Mouse (Mus musculus) limb, embryonic 11.5 days (tissue): ENCODE data around the gene Mapkapk3. TPM values are rescaled to one million over a fixed set of nuclear protein-coding genes. Genes with fewer than 3 reads are reported as not detected.

Source experiments
- ATAC-seq: fragments of 200-750 bp; cut with Nextera tagmentation; 2 replicates; pipeline ENCODE4 v1.8.0; 2017; ENCODE audit warnings: low read depth; ENCODE audit not compliant: insufficient number of reproducible peaks, low FRiP score, low TSS enrichment
- DNase-seq: peaks from one replicate; pipeline ENCODE4 v3.0.0-alpha.2; 2015; ENCODE audit warnings: low spot score
- H3K27ac ChIP-seq: fragments of 300-500 bp; sonication (generic); replicated peaks from 2 replicates; pipeline ENCODE4 v1.5.1; 2014; ENCODE audit warnings: low read depth, mild to moderate bottlenecking, low read length
- H3K27me3 ChIP-seq: fragments of 300-500 bp; sonication (generic); 2 replicates; pipeline ENCODE4 v1.6.1; 2014; ENCODE audit warnings: mild to moderate bottlenecking, low read length, mixed read lengths; ENCODE audit not compliant: control insufficient read depth, insufficient read depth
- H3K36me3 ChIP-seq: fragments of 300-500 bp; sonication (generic); 2 replicates; pipeline ENCODE4 v1.6.1; 2014; ENCODE audit warnings: mild to moderate bottlenecking, low read length, moderate library complexity, mixed read lengths; ENCODE audit not compliant: control insufficient read depth, insufficient read depth
- H3K4me1 ChIP-seq: fragments of 300-500 bp; sonication (generic); 2 replicates; pipeline ENCODE4 v1.6.1; 2014; ENCODE audit warnings: low read length, mixed read lengths; ENCODE audit not compliant: control insufficient read depth, insufficient read depth
- H3K4me2 ChIP-seq: fragments of 300-500 bp; sonication (generic); 2 replicates; pipeline ENCODE4 v1.6.1; 2014; ENCODE audit warnings: low read depth, mild to moderate bottlenecking, moderate library complexity; ENCODE audit not compliant: severe bottlenecking
- H3K4me3 ChIP-seq: fragments of 300-500 bp; sonication (generic); 2 replicates; pipeline ENCODE4 v1.5.1; 2014; ENCODE audit warnings: low read depth, low read length
- H3K9ac ChIP-seq: fragments of 300-500 bp; sonication (generic); 2 replicates; pipeline ENCODE4 v1.6.1; 2014; ENCODE audit warnings: mild to moderate bottlenecking, low read length
- H3K9me3 ChIP-seq: fragments of 300-500 bp; sonication (generic); 2 replicates; pipeline ENCODE4 v1.6.1; 2016; ENCODE audit warnings: low read length; ENCODE audit not compliant: control insufficient read depth
- WGBS: fragments of 180-500 bp; shearing (Covaris S2); extraction: QIAGEN DNeasy Blood & Tissue Kit; methylation state at CpG from one replicate; pipeline ENCODE4 v1.1.7; 2014; 5-methylcytosine and 5-hydroxymethylcytosine counted together
- polyA plus RNA-seq: library from polyadenylated mRNA; unstranded; fragments of >200 nt; fragmentation: Nextera tagmentation; extraction: Ambion mirVana; gene quantifications from 2 replicates; pipeline ENCODE4 v1.2.1, GENCODE M21; 2014

Mapkapk3 gene
- 4.9 and 5.9 TPM in 2 replicates for polyA plus RNA-seq

DNA sequence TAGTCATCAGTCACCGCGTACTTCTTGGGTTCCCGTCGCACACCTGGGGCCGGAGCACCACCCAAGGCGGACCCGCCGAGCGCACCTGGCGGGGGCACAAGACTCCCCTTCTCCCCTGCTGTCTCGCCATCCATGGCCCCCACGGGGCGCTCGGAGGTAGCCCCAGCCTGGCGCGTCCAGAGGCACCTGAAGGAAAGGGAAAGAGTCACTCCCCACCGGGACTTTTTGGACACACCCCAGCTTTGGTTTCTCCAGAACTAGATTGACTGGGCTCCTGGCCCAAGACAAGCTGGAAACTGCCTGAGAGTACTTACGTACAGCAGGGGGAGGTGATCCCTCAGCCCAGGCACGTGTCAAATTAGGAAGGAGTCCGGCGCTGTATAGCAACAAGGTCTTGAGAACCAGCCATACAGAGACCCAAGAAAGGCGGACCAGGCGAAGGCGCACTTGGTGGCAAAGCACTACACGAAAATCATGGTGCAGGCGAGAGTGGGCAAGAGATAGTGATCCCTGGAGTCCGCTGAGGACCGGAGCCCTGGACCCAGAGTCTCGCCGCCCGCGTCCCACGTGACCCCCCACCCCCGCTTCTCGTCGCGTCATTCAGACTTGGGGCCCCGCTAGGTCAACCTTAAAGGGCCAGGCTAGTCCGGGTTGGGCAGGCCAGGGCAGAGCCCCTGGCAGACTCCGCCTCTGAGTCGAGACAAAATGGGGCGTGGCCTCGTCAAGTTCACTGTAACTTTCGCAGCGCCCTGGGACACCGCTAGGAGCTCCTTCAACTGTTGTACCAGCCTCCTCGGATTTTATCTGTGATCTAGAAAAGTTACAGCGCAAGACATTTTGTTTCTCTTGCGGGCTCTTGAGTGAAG is at the start of gene Mapkapk3:
Gene Mapkapk3, minus strand, starts transcription at position 667 of the 866 bp plus-strand sequence.
- Histone ChIP-seq H3K27ac (no peak within 1 kb of the TSS), H3K9me3 (no peaks in the 10 kb centered on the region), H3K4me1 (peaks cover 4% of the 10 kb centered on the region; the same call in 1 of the 2 replicates), H3K27me3 (no peaks in the 10 kb centered on the region), H3K4me3 (peak within 1 kb of the TSS; percentile 33), H3K9ac (peak within 1 kb of the TSS; percentile 28; the same call in 1 of the 2 replicates), H3K36me3 (no peaks in the 10 kb centered on the region), H3K4me2 (peak within 1 kb of the TSS; percentile 71)
- WGBS = 2% methylated on average over 49 of the region's 49 CpGs
- ATAC-seq = peak; percentile 75
- DNase-seq = peak; percentile 86

DNA sequence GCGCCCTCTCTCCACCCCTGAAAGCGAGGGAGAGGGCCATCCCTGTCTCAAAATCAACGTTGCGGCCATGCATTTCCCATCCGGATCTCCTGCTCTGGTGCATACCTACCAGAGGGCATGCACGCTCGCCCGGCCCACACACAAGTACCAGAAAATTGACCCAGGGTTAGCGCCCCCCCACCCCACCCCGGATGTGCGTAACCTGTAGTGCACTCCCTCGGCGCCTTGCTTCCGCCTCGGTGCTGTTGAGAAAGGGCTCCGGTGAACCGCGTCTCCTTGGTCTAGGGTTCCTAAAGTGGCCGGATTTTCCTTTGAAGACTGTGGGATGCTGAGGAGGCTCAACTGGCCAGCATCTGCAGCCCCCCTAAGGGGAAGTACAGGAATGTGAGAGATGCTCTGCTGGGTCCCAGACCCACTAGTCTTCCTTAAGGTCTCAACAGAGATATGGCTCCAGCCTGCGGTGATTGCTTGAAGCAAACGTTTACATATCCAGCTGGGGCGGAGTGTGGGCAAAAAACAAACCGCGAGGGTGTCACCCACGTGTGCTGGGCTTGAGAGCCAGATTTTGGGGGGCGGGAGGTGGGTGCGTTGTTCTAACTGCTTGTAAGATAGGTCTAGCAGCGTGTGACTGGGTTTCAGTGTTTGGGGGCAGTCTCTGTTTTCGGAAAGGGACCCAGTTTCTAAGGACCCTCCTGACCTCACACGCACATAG is 48.7 kb upstream of the Mapkapk3 start, which contains the start of gene Hemk1:
Gene Hemk1, minus strand, starts transcription at position 179 of the 712 bp plus-strand sequence.
- H3K4me3 ChIP-seq = peak within 1 kb of the TSS; percentile 60
- no peaks in the 10 kb centered on the region for H3K36me3 ChIP-seq
- peak within 1 kb of the TSS; percentile 86 for H3K4me2 ChIP-seq
- peak within 1 kb of the TSS; percentile 81 for H3K9ac ChIP-seq
- H3K9me3 ChIP-seq = no peaks in the 10 kb centered on the region
- peaks cover 12% of the 10 kb centered on the region; the same call in 1 of the 2 replicates for H3K4me1 ChIP-seq
- DNase-seq = peak; percentile 86
- peak; percentile 58; the same call in 1 of the 2 replicates for ATAC-seq
- H3K27me3 ChIP-seq = peaks cover 4% of the 10 kb centered on the region; the same call in 1 of the 2 replicates
- H3K27ac ChIP-seq = no peak within 1 kb of the TSS
- WGBS = 7% methylated on average over 30 of the region's 30 CpGs

DNA sequence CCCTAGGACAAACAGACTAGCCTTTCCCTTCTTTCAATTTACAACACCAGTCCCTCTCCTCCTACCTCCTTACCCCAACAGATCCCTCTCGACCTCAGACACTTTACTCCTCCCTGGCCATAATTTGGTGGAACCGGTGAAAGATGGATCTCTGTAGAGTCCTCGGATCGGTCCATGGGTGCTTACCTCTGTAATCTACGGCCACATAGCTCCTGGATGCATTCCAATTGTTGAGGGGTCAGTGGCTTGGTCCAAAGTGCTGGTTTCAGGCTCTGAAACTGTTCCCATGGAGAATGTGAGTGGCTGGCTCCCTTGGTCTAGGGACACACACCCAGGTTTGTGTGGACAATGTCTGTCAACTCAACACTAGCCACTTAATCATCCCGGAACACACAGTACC is 46.7 kb upstream of the Mapkapk3 start:
- Histone ChIP-seq H3K27me3 (peaks cover 3% of the 10 kb centered on the region; the same call in 1 of the 2 replicates), H3K36me3 (no peaks in the 10 kb centered on the region), H3K4me3 (no peak overlapping the region), H3K9ac (no peak overlapping the region), H3K9me3 (no peaks in the 10 kb centered on the region), H3K4me1 (peaks cover 12% of the 10 kb centered on the region; the same call in 1 of the 2 replicates), H3K27ac (no peak overlapping the region), H3K4me2 (no peak overlapping the region)
- 90% methylated on average over 6 of the region's 6 CpGs for WGBS
- no peak for DNase-seq
- no peak for ATAC-seq

DNA sequence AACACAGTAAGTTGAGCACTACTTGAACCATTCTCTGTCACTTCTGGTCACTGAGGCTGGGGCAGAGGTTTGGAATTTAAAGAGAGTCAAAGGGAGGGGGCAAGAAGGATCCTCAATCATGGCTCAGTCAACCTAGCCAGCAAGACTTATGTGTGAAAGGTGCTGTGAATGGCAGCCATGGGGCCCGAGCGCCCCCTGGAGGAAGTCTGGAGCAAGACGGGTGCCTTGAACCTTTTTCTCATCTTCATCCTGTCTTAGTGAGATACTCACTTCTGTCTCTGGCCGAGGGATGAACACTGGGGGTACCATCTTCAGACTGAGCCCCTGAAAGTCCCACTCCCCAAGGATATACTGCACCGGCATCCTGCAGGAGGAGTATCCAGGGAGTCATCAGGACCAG is 46.2 kb upstream of the Mapkapk3 start:
- 11% methylated on average over 5 of the region's 5 CpGs for WGBS
- Histone ChIP-seq H3K36me3 (no peaks in the 10 kb centered on the region), H3K27me3 (no peaks in the 10 kb centered on the region), H3K4me1 (peaks cover 10% of the 10 kb centered on the region; the same call in 1 of the 2 replicates), H3K4me3 (no peak overlapping the region), H3K9me3 (no peaks in the 10 kb centered on the region), H3K27ac (no peak overlapping the region), H3K9ac (no peak overlapping the region), H3K4me2 (no peak overlapping the region)
- peak; percentile 65 for DNase-seq
- no peak for ATAC-seq

DNA sequence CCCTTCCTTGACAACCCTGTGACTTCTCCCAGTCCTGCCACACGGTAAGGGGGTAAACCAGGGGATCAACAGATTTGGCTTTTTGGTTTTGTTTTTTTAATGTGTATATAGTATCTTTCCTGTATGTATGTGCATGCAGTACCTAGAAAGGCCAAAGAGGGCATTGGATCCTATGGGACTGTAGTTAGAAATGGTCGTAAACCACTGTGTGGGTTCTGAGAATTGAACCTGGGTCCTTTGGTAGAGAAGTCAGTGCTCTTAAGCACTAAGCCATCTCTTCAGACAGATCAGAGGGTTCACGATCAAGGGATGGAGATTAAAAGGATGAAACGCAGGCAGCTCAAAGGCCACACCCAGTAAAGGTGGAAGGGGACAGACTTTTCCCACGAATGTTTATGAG is 45.4 kb upstream of the Mapkapk3 start:
- Histone ChIP-seq H3K4me3 (no peak overlapping the region), H3K9ac (no peak overlapping the region), H3K36me3 (no peaks in the 10 kb centered on the region), H3K27me3 (no peaks in the 10 kb centered on the region), H3K4me1 (peaks cover 9% of the 10 kb centered on the region; the same call in 1 of the 2 replicates), H3K9me3 (no peaks in the 10 kb centered on the region), H3K4me2 (no peak overlapping the region), H3K27ac (no peak overlapping the region)
- no peak for DNase-seq
- WGBS = 85% methylated on average over 5 of the region's 5 CpGs
- ATAC-seq = no peak

DNA sequence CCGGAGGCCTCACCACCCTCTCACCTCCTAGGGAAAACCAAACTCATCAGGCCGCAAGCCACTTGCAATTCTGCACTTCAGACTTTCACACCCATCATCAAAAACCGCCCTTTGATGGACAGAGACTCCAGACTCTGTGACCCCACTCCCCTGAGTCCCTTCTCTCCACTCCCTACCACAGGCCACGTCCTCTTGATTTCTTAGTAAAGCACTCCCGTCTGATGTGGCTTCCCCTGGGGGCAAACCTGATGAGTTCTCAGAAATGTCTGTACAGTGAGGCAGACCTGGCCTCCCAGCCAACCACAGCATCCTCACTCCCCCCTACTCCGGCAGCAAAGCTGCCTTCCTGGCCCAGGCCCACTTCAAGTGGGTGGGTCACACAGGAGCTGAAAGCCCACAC is 44.7 kb upstream of the Mapkapk3 start:
- Histone ChIP-seq H3K27ac (no peak overlapping the region), H3K36me3 (no peaks in the 10 kb centered on the region), H3K4me1 (peaks cover 9% of the 10 kb centered on the region; the same call in 1 of the 2 replicates), H3K9me3 (no peaks in the 10 kb centered on the region), H3K4me2 (no peak overlapping the region), H3K4me3 (no peak overlapping the region), H3K9ac (no peak overlapping the region), H3K27me3 (no peaks in the 10 kb centered on the region)
- WGBS = 85% methylated on average over 6 of the region's 6 CpGs
- DNase-seq (no peak), ATAC-seq (no peak)

DNA sequence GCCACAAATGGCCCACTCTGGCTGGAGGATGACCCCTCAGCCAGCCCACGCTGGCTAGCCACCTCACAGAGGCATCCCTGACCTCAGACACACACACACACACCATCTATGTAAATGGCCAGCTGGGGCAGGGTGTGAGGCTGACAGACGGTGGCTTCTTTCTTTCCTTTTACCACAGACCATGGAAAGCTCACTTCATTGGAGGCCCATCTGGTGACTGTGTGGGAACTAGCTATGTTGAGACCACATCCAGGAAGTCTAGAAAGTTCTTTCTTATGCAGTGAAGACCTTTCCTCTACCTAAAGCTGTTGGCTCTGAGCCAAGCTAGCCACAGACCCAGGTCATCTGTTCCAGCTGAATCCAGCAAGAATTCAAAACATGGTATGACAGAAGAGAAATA is 44.0 kb upstream of the Mapkapk3 start:
- H3K9me3 ChIP-seq = no peaks in the 10 kb centered on the region
- ATAC-seq (no peak), DNase-seq (no peak)
- no peak overlapping the region for H3K4me2 ChIP-seq
- peaks cover 9% of the 10 kb centered on the region; the same call in 1 of the 2 replicates for H3K4me1 ChIP-seq
- no peak overlapping the region for H3K4me3 ChIP-seq
- no peak overlapping the region for H3K27ac ChIP-seq
- 41% methylated on average over 2 of the region's 2 CpGs for WGBS
- H3K27me3 ChIP-seq = no peaks in the 10 kb centered on the region
- H3K36me3 ChIP-seq = no peaks in the 10 kb centered on the region
- H3K9ac ChIP-seq = no peak overlapping the region

DNA sequence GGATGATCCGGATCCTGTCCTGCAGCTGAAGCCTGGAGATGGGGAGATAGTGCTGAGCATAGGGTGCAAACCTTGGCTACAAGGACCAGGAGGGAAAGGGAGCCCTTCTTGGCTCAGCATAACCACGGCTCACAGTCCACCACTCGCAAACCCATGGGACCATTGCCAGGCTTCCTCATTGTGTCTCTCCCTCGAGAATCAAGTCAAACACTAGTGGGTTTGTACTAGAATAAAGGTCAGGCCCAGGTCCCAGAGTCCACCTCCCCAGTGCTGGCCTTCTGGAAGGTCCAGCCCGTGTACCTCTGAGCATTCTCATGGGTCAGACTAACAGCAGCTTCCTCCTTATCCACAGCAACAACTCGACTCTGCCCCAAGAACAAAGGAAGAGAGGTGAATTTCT is 41.1 kb upstream of the Mapkapk3 start:
- ATAC-seq (no peak), DNase-seq (no peak)
- Histone ChIP-seq H3K9me3 (no peaks in the 10 kb centered on the region), H3K4me1 (no peaks in the 10 kb centered on the region), H3K27ac (no peak overlapping the region), H3K4me2 (no peak overlapping the region), H3K27me3 (no peaks in the 10 kb centered on the region), H3K36me3 (no peaks in the 10 kb centered on the region), H3K4me3 (no peak overlapping the region), H3K9ac (no peak overlapping the region)
- WGBS = 83% methylated on average over 6 of the region's 6 CpGs
